Mouse (Mus musculus) stomach, embryonic 14.5 days (tissue): ENCODE data around the gene Cnpy3. TPM values are rescaled to one million over a fixed set of nuclear protein-coding genes. Genes with fewer than 3 reads are reported as not detected.

Experiments used
- ATAC-seq: fragments of 200-750 bp; cut with Nextera tagmentation; 2 replicates; pipeline ENCODE4 v1.8.0; 2017; ENCODE audit warnings: low read depth, moderate TSS enrichment; ENCODE audit not compliant: insufficient number of reproducible peaks, insufficient read depth, low FRiP score
- H3K27ac ChIP-seq: fragments of 300-500 bp; sonication (generic); 2 replicates; pipeline ENCODE4 v1.5.1; 2014; ENCODE audit warnings: mild to moderate bottlenecking, low read length, moderate library complexity, mixed read lengths
- H3K27me3 ChIP-seq: fragments of 300-500 bp; sonication (generic); 2 replicates; pipeline ENCODE4 v1.6.1; 2014; ENCODE audit warnings: low read length, control low read depth, mixed read lengths; ENCODE audit not compliant: control insufficient read depth, insufficient read depth
- H3K36me3 ChIP-seq: fragments of 300-500 bp; sonication (generic); 2 replicates; pipeline ENCODE4 v1.6.1; 2014; ENCODE audit warnings: mild to moderate bottlenecking, control low read depth, low read length, moderate library complexity, mixed read lengths; ENCODE audit not compliant: control insufficient read depth, insufficient read depth
- H3K4me1 ChIP-seq: fragments of 300-500 bp; sonication (generic); 2 replicates; pipeline ENCODE4 v1.6.1; 2014; ENCODE audit warnings: low read length, control low read depth, mixed read lengths; ENCODE audit not compliant: control insufficient read depth, insufficient read depth
- H3K4me2 ChIP-seq: fragments of 300-500 bp; sonication (generic); replicated peaks from 2 replicates; pipeline ENCODE4 v1.6.1; 2014; ENCODE audit warnings: low read depth, low read length, control low read depth
- H3K4me3 ChIP-seq: fragments of 300-500 bp; sonication (generic); 2 replicates; pipeline ENCODE4 v1.5.1; 2014; ENCODE audit warnings: low read depth, low read length, control low read depth
- H3K9ac ChIP-seq: fragments of 300-500 bp; sonication (generic); replicated peaks from 2 replicates; pipeline ENCODE4 v1.6.1; 2014; ENCODE audit warnings: low read depth, mild to moderate bottlenecking, control low read depth, low read length, moderate library complexity, mixed read lengths
- H3K9me3 ChIP-seq: fragments of 300-500 bp; sonication (generic); 2 replicates; pipeline ENCODE4 v1.6.1; 2016; ENCODE audit warnings: low read depth, low read length, control low read depth; ENCODE audit not compliant: control insufficient read depth
- WGBS: fragments of 180-500 bp; shearing (Covaris S2); extraction: QIAGEN DNeasy Blood & Tissue Kit; methylation state at CpG from one replicate; pipeline ENCODE4 v1.1.7; 2014; 5-methylcytosine and 5-hydroxymethylcytosine counted together
- polyA plus RNA-seq: library from polyadenylated mRNA; unstranded; fragments of >200 nt; fragmentation: Nextera tagmentation; extraction: Ambion mirVana; gene quantifications from 2 replicates; pipeline ENCODE4 v1.2.1, GENCODE M21; 2014

Gene Cnpy3
- polyA plus RNA-seq, 1 experiment from 2014 or later: 68.4 TPM

GRCm38 (mm10) chr17:46699245-46699644 lies 52.8 kb downstream of the Cnpy3 start:
- H3K4me2 ChIP-seq: no peak overlapping the region
- H3K36me3 ChIP-seq: peaks cover 11% of the 10 kb centered on the region; the same call in 1 of the 2 replicates
- no peak overlapping the region for H3K9ac ChIP-seq
- no peaks in the 10 kb centered on the region for H3K9me3 ChIP-seq
- H3K4me3 ChIP-seq: no peak overlapping the region
- H3K4me1 ChIP-seq: peaks cover 22% of the 10 kb centered on the region
- 66% methylated on average over 5 of the region's 5 CpGs for WGBS
- no peak overlapping the region for H3K27ac ChIP-seq
- no peak for ATAC-seq
- H3K27me3 ChIP-seq: no peaks in the 10 kb centered on the region

- Histone ChIP-seq H3K27ac (no peak overlapping the region), H3K9ac (no peak overlapping the region), H3K9me3 (no peaks in the 10 kb centered on the region), H3K4me3 (no peak overlapping the region), H3K27me3 (no peaks in the 10 kb centered on the region), H3K4me1 (peaks cover 15% of the 10 kb centered on the region), H3K4me2 (no peak overlapping the region), H3K36me3 (peaks cover 11% of the 10 kb centered on the region; the same call in 1 of the 2 replicates)
- ATAC-seq: no peak
- WGBS: 86% methylated on average over 6 of the region's 6 CpGs
These were observed 53.5 kb downstream of the Cnpy3 start for GRCm38 (mm10) chr17:46698515-46698914.

GRCm38 (mm10) chr17:46694517-46695063 lies 57.4 kb downstream of the Cnpy3 start:
- H3K9ac ChIP-seq: no peak overlapping the region
- no peak overlapping the region for H3K27ac ChIP-seq
- no peaks in the 10 kb centered on the region for H3K4me1 ChIP-seq
- H3K36me3 ChIP-seq: peaks cover 6% of the 10 kb centered on the region; the same call in 1 of the 2 replicates
- H3K9me3 ChIP-seq: no peaks in the 10 kb centered on the region
- no peak overlapping the region for H3K4me2 ChIP-seq
- ATAC-seq: no peak
- 71% methylated on average over 1 of the region's 1 CpGs for WGBS
- H3K27me3 ChIP-seq: no peaks in the 10 kb centered on the region
- no peak overlapping the region for H3K4me3 ChIP-seq

- H3K27ac ChIP-seq: no peak overlapping the region
- H3K9me3 ChIP-seq: no peaks in the 10 kb centered on the region
- no peak for ATAC-seq
These were observed 60.6 kb downstream of the Cnpy3 start for GRCm38 (mm10) chr17:46691390-46691789.

GRCm38 (mm10) chr17:46690665-46691064 lies 61.3 kb downstream of the Cnpy3 start:
- Histone ChIP-seq H3K4me3 (no peak overlapping the region), H3K27ac (no peak overlapping the region)

More at GRCm38 (mm10) chr17:46691390-46691789, 60.6 kb downstream of the Cnpy3 start:
- Histone ChIP-seq H3K27me3 (no peaks in the 10 kb centered on the region), H3K4me2 (no peak overlapping the region), H3K4me1 (no peaks in the 10 kb centered on the region), H3K4me3 (no peak overlapping the region), H3K9ac (no peak overlapping the region), H3K36me3 (peaks cover 14% of the 10 kb centered on the region)
- 76% methylated on average over 2 of the region's 2 CpGs for WGBS

GRCm38 (mm10) chr17:46685913-46686312 lies 66.1 kb downstream of the Cnpy3 start:
- Histone ChIP-seq H3K27me3 (no peaks in the 10 kb centered on the region), H3K9me3 (no peaks in the 10 kb centered on the region), H3K36me3 (peaks cover 53% of the 10 kb centered on the region), H3K27ac (no peak overlapping the region), H3K4me2 (no peak overlapping the region), H3K4me3 (no peak overlapping the region), H3K9ac (no peak overlapping the region), H3K4me1 (peaks cover 9% of the 10 kb centered on the region; the same call in 1 of the 2 replicates)
- WGBS: 88% methylated on average over 6 of the region's 6 CpGs
- no peak for ATAC-seq

More at GRCm38 (mm10) chr17:46690665-46691064, 61.3 kb downstream of the Cnpy3 start:
- no peak overlapping the region for H3K4me2 ChIP-seq
- WGBS: 90% methylated on average over 12 of the region's 12 CpGs
- H3K9me3 ChIP-seq: no peaks in the 10 kb centered on the region
- ATAC-seq: no peak
- no peaks in the 10 kb centered on the region for H3K4me1 ChIP-seq
- no peak overlapping the region for H3K9ac ChIP-seq
- peaks cover 22% of the 10 kb centered on the region for H3K36me3 ChIP-seq
- no peaks in the 10 kb centered on the region for H3K27me3 ChIP-seq

Other genes starting within 250 kb of the Cnpy3 start
- 3.6 and 5.6 TPM in 2 replicates for gene Cul9, start 205.8 kb downstream of the Cnpy3 start, polyA plus RNA-seq
- 12.2 and 15.7 TPM in 2 replicates for gene Srf, start 196.0 kb downstream of the Cnpy3 start, polyA plus RNA-seq
- 37.6 and 45.2 TPM in 2 replicates for gene Ptk7, start 122.7 kb downstream of the Cnpy3 start, polyA plus RNA-seq
- gene Klc4, start 106.2 kb downstream of the Cnpy3 start, polyA plus RNA-seq: 31.0 and 32.3 TPM in 2 replicates
- gene Mrpl2, start 106.0 kb downstream of the Cnpy3 start, polyA plus RNA-seq: 99.2 and 104 TPM in 2 replicates
- 45.9 and 47.2 TPM in 2 replicates for gene Cul7, start 101.9 kb downstream of the Cnpy3 start, polyA plus RNA-seq
- gene Rrp36, start 77.9 kb downstream of the Cnpy3 start, polyA plus RNA-seq: 52.3 and 53.5 TPM in 2 replicates
- gene Mea1, start 73.4 kb downstream of the Cnpy3 start, polyA plus RNA-seq: 152 and 162 TPM in 2 replicates
- 101 and 105 TPM in 2 replicates for gene Klhdc3, start 71.3 kb downstream of the Cnpy3 start, polyA plus RNA-seq
- 77.5 and 82.8 TPM in 2 replicates for gene Ppp2r5d, start 47.1 kb downstream of the Cnpy3 start, polyA plus RNA-seq
- gene Pex6, start 40.8 kb downstream of the Cnpy3 start, polyA plus RNA-seq: 18.6 and 18.8 TPM in 2 replicates
- gene Gnmt, start 23.0 kb downstream of the Cnpy3 start, polyA plus RNA-seq: 0.33 and 0.67 TPM in 2 replicates
- gene Ptcra, start 11.5 kb upstream of the Cnpy3 start, polyA plus RNA-seq: 0.59 and 0.77 TPM in 2 replicates
- 79.1 and 84.9 TPM in 2 replicates for gene 2310039H08Rik, start 20.4 kb upstream of the Cnpy3 start, polyA plus RNA-seq
- 139 and 149 TPM in 2 replicates for gene Rpl7l1, start 30.5 kb upstream of the Cnpy3 start, polyA plus RNA-seq
- 6.0 and 6.6 TPM in 2 replicates for gene Bicral, start 106.3 kb upstream of the Cnpy3 start, polyA plus RNA-seq
- gene Tbcc, start 138.5 kb upstream of the Cnpy3 start, polyA plus RNA-seq: 52.6 and 54.3 TPM in 2 replicates
- not detected in 2 replicates for gene Prph2, start 158.2 kb upstream of the Cnpy3 start, polyA plus RNA-seq